Mouse (Mus musculus): Measurements from ENCODE around the gene Gm9903. TPM values are rescaled to one million over a fixed set of nuclear protein-coding genes. Genes with fewer than 3 reads are reported as not detected.

Gm9903 gene
- polyA plus RNA-seq, 1 experiment from 2014 or later = 0.37 TPM

DNA sequence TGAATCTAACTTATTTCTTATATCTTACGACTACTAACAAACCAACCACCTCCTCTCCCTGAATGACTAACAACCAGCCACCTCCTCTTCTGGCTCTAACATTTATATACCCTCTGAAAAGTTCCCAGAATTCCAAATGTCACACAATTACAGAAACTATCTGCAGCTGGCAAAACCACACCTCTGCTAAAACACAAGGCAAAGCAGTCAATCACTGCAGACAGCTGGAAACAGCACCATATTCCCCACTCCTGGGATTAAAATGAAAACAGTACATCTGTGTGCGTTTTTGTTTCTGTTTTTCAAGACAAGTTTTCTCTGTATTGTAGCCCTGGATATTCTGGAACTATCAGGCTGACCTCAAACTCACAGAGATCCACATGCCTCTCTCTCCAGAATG, 7.1 kb upstream of the Gm9903 start:
- peaks cover under 1% of the 10 kb centered on the region; the same call in 1 of the 2 replicates for H3K4me1 ChIP-seq
- no peak overlapping the region for H3K4me2 ChIP-seq
- 86% methylated on average over 2 of the region's 2 CpGs for WGBS
- ATAC-seq (ENCODE audit: borderline replicate concordance, extremely low read depth, low FRiP score, low TSS enrichment) = no peak
- no peaks in the 10 kb centered on the region for H3K36me3 ChIP-seq
- H3K27me3 ChIP-seq = no peaks in the 10 kb centered on the region
- no peak overlapping the region for H3K27ac ChIP-seq
- no peaks in the 10 kb centered on the region for H3K9me3 ChIP-seq
- H3K4me3 ChIP-seq = no peak overlapping the region
- no peak overlapping the region for H3K9ac ChIP-seq

DNA sequence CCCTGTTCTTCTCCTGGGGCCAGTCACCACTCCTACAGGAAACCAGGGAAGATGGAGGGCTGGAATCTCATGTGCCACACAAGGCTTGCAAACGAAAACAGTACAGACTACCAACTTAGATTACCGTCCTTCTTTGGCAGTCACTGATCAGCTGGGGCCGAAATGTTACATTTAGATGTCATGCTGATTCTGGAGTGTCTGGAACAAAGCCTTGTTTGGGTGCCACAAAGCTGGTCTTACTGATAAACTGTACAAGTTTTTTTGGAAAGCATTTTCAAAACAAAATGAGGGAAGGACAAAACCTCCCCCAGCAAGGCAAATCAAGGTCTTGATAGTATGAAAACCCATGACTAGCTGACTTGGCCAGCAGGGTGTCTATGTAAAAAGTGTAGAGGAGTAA, 6.0 kb upstream of the Gm9903 start:
- Histone ChIP-seq H3K9me3 (no peaks in the 10 kb centered on the region), H3K27ac (no peak overlapping the region), H3K9ac (no peak overlapping the region), H3K4me3 (no peak overlapping the region), H3K4me2 (no peak overlapping the region), H3K36me3 (no peaks in the 10 kb centered on the region), H3K27me3 (no peaks in the 10 kb centered on the region), H3K4me1 (peaks cover 8% of the 10 kb centered on the region; the same call in 1 of the 2 replicates)
- no peak for ATAC-seq (ENCODE audit: borderline replicate concordance, extremely low read depth, low FRiP score, low TSS enrichment)
- 75% methylated on average over 3 of the region's 3 CpGs for WGBS

DNA sequence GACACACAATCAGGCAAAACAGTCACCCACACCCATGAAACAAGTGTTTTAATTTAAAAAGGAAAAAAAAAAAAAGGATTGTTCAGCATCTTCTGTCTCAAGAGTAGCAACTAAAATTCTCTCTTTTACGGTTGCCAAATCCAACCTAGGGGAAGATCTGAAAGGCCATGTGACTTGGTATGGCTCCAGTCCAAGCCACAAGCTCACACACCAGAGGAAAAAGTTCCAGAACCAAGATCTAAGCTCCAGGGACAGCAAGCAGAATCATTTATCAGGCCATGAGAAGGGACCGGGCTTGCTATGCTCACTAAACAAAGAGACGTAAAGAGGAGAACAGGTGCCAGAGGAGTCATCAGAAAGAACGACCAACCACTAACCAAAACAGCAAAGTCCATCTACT, 1.8 kb upstream of the Gm9903 start:
- no peak for ATAC-seq (ENCODE audit: borderline replicate concordance, extremely low read depth, low FRiP score, low TSS enrichment)
- Histone ChIP-seq H3K4me2 (peak overlapping the region; percentile 86), H3K27me3 (no peaks in the 10 kb centered on the region), H3K36me3 (no peaks in the 10 kb centered on the region), H3K9me3 (no peaks in the 10 kb centered on the region), H3K4me1 (peaks cover 15% of the 10 kb centered on the region), H3K27ac (no peak overlapping the region), H3K9ac (no peak overlapping the region; the same call in 1 of the 2 replicates), H3K4me3 (peak overlapping the region; percentile 92)
- WGBS = 17% methylated on average over 4 of the region's 4 CpGs

DNA sequence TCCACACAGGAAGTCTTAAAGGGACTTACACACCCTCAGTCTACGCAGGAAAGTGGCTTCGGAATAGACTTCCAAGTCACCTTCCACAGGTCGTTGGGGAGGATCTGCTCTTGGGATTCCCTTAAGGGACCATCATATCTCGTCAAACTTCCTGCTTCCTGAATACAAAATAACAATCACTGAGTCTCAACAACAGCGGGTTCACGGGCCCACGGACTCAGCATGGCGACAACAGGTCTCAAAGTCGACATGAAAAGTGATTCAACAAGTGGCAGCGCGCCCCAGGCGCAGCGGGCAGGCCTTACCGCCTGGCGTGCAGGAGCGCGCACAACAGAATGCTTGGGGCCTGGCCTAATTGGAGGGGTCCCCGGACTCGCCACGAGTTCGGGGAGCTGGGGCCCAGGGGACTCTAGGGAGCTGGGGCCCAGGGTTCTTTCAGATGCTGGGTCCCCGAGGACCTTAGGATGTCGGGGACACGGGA, 865 bp upstream of the Gm9903 start:
- H3K4me1 ChIP-seq = peaks cover 15% of the 10 kb centered on the region
- no peaks in the 10 kb centered on the region for H3K36me3 ChIP-seq
- peak overlapping the region; percentile 92 for H3K4me3 ChIP-seq
- peak overlapping the region; percentile 86 for H3K9ac ChIP-seq
- H3K27ac ChIP-seq = peak overlapping the region; percentile 93
- H3K9me3 ChIP-seq = no peaks in the 10 kb centered on the region
- no peaks in the 10 kb centered on the region for H3K27me3 ChIP-seq
- H3K4me2 ChIP-seq = peak overlapping the region; percentile 86
- under 1% methylated on average over 24 of the region's 24 CpGs for WGBS
- ATAC-seq (ENCODE audit: borderline replicate concordance, extremely low read depth, low FRiP score, low TSS enrichment) = peak; percentile 31; the same call in 1 of the 2 replicates

DNA sequence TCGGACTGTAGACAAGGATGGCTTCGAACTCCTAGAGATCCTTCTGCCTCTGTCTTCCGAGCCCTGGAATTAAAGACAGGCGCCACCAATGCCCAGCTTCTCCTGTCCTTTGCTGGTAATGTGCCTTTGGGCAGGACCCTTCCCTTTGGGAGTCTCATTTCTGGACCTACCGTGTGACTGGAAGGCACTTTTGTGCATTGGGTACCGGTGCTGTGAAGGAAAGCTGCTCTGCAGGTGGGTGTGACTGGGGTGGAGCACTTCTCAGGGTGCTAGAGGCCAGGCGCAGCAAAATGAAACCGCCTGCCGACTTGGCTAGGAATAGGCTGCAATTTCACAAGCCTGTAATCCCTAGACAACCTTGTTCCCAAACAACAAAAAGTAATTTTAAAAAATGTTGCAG, 336 bp downstream of the Gm9903 start:
- peak overlapping the region; percentile 92 for H3K4me3 ChIP-seq
- H3K27ac ChIP-seq = peak overlapping the region; percentile 26
- peak; percentile 33; the same call in 1 of the 2 replicates for ATAC-seq (ENCODE audit: borderline replicate concordance, extremely low read depth, low FRiP score, low TSS enrichment)
- H3K27me3 ChIP-seq = no peaks in the 10 kb centered on the region
- H3K4me2 ChIP-seq = peak overlapping the region; percentile 86
- H3K9ac ChIP-seq = peak overlapping the region; percentile 41
- H3K4me1 ChIP-seq = peaks cover 15% of the 10 kb centered on the region
- no peaks in the 10 kb centered on the region for H3K9me3 ChIP-seq
- H3K36me3 ChIP-seq = no peaks in the 10 kb centered on the region
- 2% methylated on average over 9 of the region's 9 CpGs for WGBS

DNA sequence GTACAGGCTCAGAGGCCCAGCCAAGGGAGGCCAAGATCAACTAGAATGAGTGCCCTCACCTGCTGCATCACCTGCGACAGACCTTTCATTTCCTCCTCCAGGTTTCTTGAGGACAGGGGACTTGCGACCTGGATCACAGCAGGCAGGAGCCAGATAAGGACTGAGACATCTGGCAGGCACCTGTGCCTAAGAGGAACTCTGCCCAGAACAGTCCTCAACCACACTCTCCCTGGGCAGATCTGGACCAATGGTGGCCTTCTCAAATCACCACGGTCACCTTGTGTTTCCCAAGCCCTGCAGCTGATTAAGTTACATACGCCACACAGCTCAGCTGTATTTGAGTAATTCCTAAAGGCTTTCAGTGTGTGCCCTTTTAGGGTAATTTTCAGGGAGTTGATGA, 890 bp downstream of the Gm9903 start:
- no peak for ATAC-seq (ENCODE audit: borderline replicate concordance, extremely low read depth, low FRiP score, low TSS enrichment)
- Histone ChIP-seq H3K4me2 (peak overlapping the region; percentile 86), H3K27ac (no peak overlapping the region; the same call in 1 of the 2 replicates), H3K36me3 (no peaks in the 10 kb centered on the region), H3K9ac (no peak overlapping the region; the same call in 1 of the 2 replicates), H3K9me3 (no peaks in the 10 kb centered on the region), H3K4me3 (peak overlapping the region; percentile 92), H3K4me1 (peaks cover 15% of the 10 kb centered on the region), H3K27me3 (no peaks in the 10 kb centered on the region)
- 54% methylated on average over 4 of the region's 4 CpGs for WGBS

DNA sequence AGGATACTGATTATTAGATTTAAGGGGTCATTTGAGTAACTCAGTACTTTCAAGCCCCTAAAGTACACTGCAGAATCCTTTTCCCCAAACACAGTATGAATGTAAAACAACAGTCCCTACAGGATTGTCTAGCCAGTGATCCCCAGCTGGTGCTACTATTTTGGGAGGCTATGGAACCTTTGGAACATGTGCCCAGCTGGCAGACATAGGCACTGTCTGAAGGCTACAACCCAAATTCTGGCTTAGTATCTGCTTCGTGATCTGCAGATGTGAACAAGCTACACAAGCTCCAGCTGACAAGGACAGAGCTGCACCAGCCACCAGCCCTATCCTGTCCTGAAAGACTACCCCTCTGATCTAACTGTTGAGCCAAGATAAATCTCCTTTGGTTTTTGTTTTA, 2.8 kb downstream of the Gm9903 start:
- H3K4me2 ChIP-seq = no peak overlapping the region
- no peaks in the 10 kb centered on the region for H3K9me3 ChIP-seq
- H3K27me3 ChIP-seq = no peaks in the 10 kb centered on the region
- H3K9ac ChIP-seq = no peak overlapping the region
- H3K27ac ChIP-seq = no peak overlapping the region
- H3K4me1 ChIP-seq = peaks cover 15% of the 10 kb centered on the region
- peaks cover 7% of the 10 kb centered on the region; the same call in 1 of the 2 replicates for H3K36me3 ChIP-seq
- 86% methylated on average over 1 of the region's 1 CpGs for WGBS
- no peak for ATAC-seq (ENCODE audit: borderline replicate concordance, extremely low read depth, low FRiP score, low TSS enrichment)
- H3K4me3 ChIP-seq = no peak overlapping the region

DNA sequence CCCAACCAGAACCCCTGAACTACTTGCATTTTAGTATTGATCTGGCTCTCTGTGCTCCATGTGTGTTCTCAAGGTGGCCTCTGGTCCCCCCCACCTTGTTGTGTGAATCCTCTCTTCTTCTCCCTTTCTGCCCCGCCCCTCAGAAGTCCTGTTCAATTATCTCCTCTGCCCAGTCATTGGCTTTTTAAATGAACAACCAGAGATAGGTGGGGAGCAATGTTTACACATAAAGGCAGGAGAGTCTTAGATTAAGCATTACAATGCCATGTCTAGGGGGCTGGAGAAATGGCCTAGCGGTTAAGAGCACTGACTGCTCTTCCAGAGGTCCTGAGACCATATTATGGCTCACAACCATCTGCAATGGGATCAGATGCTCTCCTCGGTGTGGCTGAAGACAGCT, 5.6 kb downstream of the Gm9903 start:
- Histone ChIP-seq H3K9me3 (no peaks in the 10 kb centered on the region), H3K4me1 (peaks cover 3% of the 10 kb centered on the region), H3K27ac (no peak overlapping the region), H3K4me2 (no peak overlapping the region), H3K36me3 (peaks cover 27% of the 10 kb centered on the region; the same call in 1 of the 2 replicates), H3K9ac (no peak overlapping the region), H3K4me3 (no peak overlapping the region), H3K27me3 (no peaks in the 10 kb centered on the region)
- ATAC-seq (ENCODE audit: borderline replicate concordance, extremely low read depth, low FRiP score, low TSS enrichment) = no peak
- WGBS = 92% methylated on average over 3 of the region's 3 CpGs

DNA sequence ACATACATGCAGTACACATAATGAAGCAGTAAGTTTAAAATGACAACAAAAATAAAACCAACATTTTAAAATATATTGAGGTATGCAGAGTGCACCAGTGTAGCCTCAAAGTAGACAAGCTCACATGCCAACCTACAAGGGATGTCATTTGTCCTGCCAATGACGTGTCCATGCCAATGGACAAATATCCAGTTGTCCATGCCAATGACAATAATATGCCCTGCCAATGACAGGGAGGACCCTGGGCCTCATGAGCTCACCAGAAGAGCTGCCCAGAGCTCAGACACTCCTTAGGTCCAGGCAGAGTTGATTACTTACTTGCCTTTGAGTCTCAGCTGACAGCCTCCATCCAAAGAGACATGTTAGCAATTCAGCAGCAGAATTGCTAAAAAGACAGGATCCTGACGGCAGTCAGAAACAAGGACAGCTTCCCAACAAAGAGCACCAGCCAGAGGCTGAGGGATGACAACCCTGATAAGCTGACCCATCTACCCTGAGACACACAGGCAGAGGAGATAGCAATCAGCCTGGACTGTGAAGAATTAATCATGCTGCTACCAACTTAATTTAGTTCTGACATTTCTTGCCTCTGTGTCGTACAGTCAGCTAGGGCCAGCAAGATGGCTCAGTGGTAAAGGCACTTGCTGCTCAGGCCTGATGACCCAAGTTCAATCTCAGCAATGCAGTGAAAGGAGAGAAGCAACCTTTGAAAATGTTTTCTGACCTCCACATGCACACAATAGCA, 8.1 kb downstream of the Gm9903 start:
- H3K4me1 ChIP-seq = no peaks in the 10 kb centered on the region
- no peak overlapping the region for H3K27ac ChIP-seq
- no peak for ATAC-seq (ENCODE audit: borderline replicate concordance, extremely low read depth, low FRiP score, low TSS enrichment)
- no peak overlapping the region for H3K9ac ChIP-seq
- no peak overlapping the region for H3K4me2 ChIP-seq
- no peaks in the 10 kb centered on the region for H3K9me3 ChIP-seq
- 73% methylated on average over 3 of the region's 3 CpGs for WGBS
- peaks cover 48% of the 10 kb centered on the region for H3K36me3 ChIP-seq
- no peaks in the 10 kb centered on the region for H3K27me3 ChIP-seq
- H3K4me3 ChIP-seq = no peak overlapping the region

DNA sequence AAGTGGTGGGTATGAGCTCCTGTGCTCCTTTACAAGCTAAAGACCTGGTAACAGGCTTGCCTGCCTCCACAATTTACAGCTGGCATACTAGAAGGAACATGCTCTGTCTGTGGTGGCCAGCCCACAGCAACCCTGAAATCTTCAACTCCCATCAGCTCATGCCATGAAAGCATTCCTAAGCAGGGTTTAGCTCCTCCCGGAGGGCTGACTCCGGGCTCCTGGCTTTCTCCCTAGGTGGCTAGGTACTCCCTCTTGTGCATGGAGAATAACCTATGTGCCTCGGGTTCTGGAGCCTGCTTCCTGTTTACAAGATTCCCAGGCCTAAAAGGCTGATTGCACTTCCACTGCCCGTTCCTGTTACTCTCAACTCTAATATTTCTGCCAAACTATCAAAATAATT, 9.1 kb downstream of the Gm9903 start:
- ATAC-seq (ENCODE audit: borderline replicate concordance, extremely low read depth, low FRiP score, low TSS enrichment) = no peak
- no peak overlapping the region for H3K4me3 ChIP-seq
- no peaks in the 10 kb centered on the region for H3K4me1 ChIP-seq
- H3K36me3 ChIP-seq = peaks cover 59% of the 10 kb centered on the region
- H3K4me2 ChIP-seq = no peak overlapping the region
- 0 out of 2 replicates have a peak overlapping the region, but pooled peaks have one; percentile 21 for H3K27ac ChIP-seq
- H3K9me3 ChIP-seq = no peaks in the 10 kb centered on the region
- no peak overlapping the region for H3K9ac ChIP-seq
- H3K27me3 ChIP-seq = no peaks in the 10 kb centered on the region
- 50% methylated on average over 4 of the region's 4 CpGs for WGBS

DNA sequence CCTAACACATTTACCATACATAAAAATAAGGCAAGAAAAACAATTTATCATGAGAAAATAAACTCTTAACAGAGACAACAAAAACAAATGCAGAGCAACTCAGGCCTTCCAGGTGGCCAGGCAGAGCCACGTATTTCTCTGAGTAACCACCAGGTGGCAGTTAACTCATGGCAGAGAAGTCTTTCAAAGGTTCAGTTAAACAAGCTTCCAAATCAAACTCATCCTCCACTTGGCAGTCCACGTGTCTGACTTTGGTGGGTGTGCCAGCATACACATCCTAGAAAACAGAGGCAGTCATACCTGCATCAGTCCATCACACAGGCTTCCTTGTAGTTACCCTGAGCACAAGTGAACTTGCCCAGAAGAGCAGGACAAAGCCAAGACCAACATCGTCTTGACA, 10.9 kb downstream of the Gm9903 start:
- Histone ChIP-seq H3K36me3 (peaks cover 74% of the 10 kb centered on the region), H3K27me3 (no peaks in the 10 kb centered on the region), H3K9ac (no peak overlapping the region), H3K4me1 (no peaks in the 10 kb centered on the region), H3K4me2 (no peak overlapping the region), H3K27ac (no peak overlapping the region), H3K9me3 (no peaks in the 10 kb centered on the region), H3K4me3 (no peak overlapping the region)
- no peak for ATAC-seq (ENCODE audit: borderline replicate concordance, extremely low read depth, low FRiP score, low TSS enrichment)
- WGBS = 34% methylated on average over 3 of the region's 3 CpGs

DNA sequence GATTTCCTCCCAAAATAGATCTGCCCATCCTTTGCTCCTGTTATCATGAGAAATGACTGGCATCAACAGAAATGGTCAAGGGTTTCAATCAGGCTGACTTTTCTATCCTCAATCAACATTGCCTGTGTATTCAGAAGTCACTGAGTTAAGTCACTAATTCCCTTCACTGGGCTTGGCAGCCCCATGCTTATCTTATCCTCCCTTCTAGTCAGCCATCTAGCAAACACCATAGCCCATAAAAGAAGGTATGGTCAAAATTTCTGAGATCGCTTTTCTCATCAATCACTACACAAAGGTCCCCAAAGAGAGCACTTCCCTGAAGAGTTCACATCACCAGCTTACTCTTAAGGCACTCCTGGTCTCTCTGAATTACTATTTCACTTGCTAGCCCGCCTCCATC, 21.3 kb downstream of the Gm9903 start:
- WGBS = 2% methylated on average over 2 of the region's 2 CpGs
- Histone ChIP-seq H3K27me3 (no peaks in the 10 kb centered on the region), H3K9ac (peak overlapping the region; percentile 88), H3K4me2 (peak overlapping the region; percentile 57), H3K27ac (peak overlapping the region; percentile 96; the same call in 1 of the 2 replicates), H3K4me3 (peak overlapping the region; percentile 90), H3K4me1 (peaks cover 27% of the 10 kb centered on the region), H3K9me3 (no peaks in the 10 kb centered on the region), H3K36me3 (peaks cover 61% of the 10 kb centered on the region)
- no peak for ATAC-seq (ENCODE audit: borderline replicate concordance, extremely low read depth, low FRiP score, low TSS enrichment)

Data from lung, embryonic 15.5 days (tissue).